Mouse (Mus musculus) ES-E14 (cell line): Measurements from ENCODE around the gene Abcg1. TPM values are rescaled to one million over a fixed set of nuclear protein-coding genes. Genes with fewer than 3 reads are reported as not detected.

Experiments
- DNase-seq: peaks from one replicate; pipeline ENCODE4 v3.0.0-alpha.2; 2013; ENCODE audit warnings: low read depth, low spot score
- H3K27ac ChIP-seq: 2 replicates; pipeline ENCODE4 v1.5.1; 2012; ENCODE audit warnings: low read depth, mild to moderate bottlenecking, low read length, moderate library complexity, mixed read lengths; ENCODE audit not compliant: poor library complexity, insufficient read depth, severe bottlenecking
- H3K36me3 ChIP-seq: 2 replicates; pipeline ENCODE4 v1.6.1; 2012; ENCODE audit warnings: mild to moderate bottlenecking, low read length, moderate library complexity, mixed read lengths; ENCODE audit not compliant: control insufficient read depth, poor library complexity, insufficient read depth, severe bottlenecking
- H3K4me1 ChIP-seq, 2 experiments: fragments of 150-350 bp in 1 of 2; sonication (generic) in 1 of 2; 2 replicates each; pipeline ENCODE4 v1.6.1; 2012; ENCODE audit warnings: low read length in 2 of 2, mild to moderate bottlenecking in 1 of 2, mixed read lengths in 1 of 2; ENCODE audit not compliant: control insufficient read depth in 2 of 2, insufficient read depth in 2 of 2, poor library complexity in 1 of 2
- H3K4me3 ChIP-seq, 2 experiments: fragments of 150-350 bp in 1 of 2; sonication (generic) in 1 of 2; 2 replicates each; pipeline ENCODE4 v1.5.1; 2012; ENCODE audit warnings: low read length in 2 of 2, low read depth in 1 of 2, mild to moderate bottlenecking in 1 of 2, mixed read lengths in 1 of 2; ENCODE audit not compliant: insufficient read depth in 1 of 2, poor library complexity in 1 of 2, severe bottlenecking in 1 of 2
- H3K9ac ChIP-seq: 2 replicates; pipeline ENCODE4 v1.6.1; 2012; ENCODE audit warnings: low read depth, mild to moderate bottlenecking, low read length, mixed read lengths; ENCODE audit not compliant: poor library complexity, insufficient read depth, severe bottlenecking
- H3K9me3 ChIP-seq: fragments of 150-350 bp; sonication (generic); 2 replicates; pipeline ENCODE4 v1.6.1; 2012; ENCODE audit warnings: low read depth, mild to moderate bottlenecking, low read length; ENCODE audit not compliant: control insufficient read depth, insufficient read depth
- CHD2 ChIP-seq: IDR thresholded peaks from 2 replicates; pipeline ENCODE4 v1.6.1; 2014; ENCODE audit warnings: mild to moderate bottlenecking, low read depth, low read length, inconsistent platforms
- HCFC1 ChIP-seq: IDR thresholded peaks from 2 replicates; pipeline ENCODE4 v1.6.1; 2012; ENCODE audit warnings: low read length, inconsistent platforms, borderline replicate concordance; ENCODE audit not compliant: insufficient read depth
- MAFK ChIP-seq: IDR thresholded peaks from 2 replicates; pipeline ENCODE4 v1.6.1; 2014; ENCODE audit warnings: mild to moderate bottlenecking, low read depth, low read length, inconsistent platforms; ENCODE audit not compliant: insufficient read depth
- ZC3H11A ChIP-seq: IDR thresholded peaks from 2 replicates; pipeline ENCODE4 v1.6.1; 2012; ENCODE audit warnings: low read depth, mild to moderate bottlenecking, inconsistent platforms, low read length, borderline replicate concordance
- ZNF384 ChIP-seq: IDR thresholded peaks from 2 replicates; pipeline ENCODE4 v1.6.1; 2012; ENCODE audit warnings: low read depth, low read length, inconsistent platforms
- in situ Hi-C, 2 experiments: fragments of 600-800 bp; cut with MboI; formaldehyde crosslinking; loops; one replicate each; pipeline ENCODE4 v1.15.1; 2025; ENCODE audit warnings: low sequenced_read_pairs in 2 of 2, inconsistent platforms in 1 of 2; ENCODE audit not compliant: unreplicated experiment in 2 of 2
- total RNA-seq: library from RNA; depleted of rRNA; stranded (reverse); fragments of 300-350 nt; gene quantifications from 2 replicates; pipeline ENCODE4 v1.2.3, GENCODE M21; 2012

Abcg1 gene
- total RNA-seq, 1 experiment: 9.3 TPM

DNA sequence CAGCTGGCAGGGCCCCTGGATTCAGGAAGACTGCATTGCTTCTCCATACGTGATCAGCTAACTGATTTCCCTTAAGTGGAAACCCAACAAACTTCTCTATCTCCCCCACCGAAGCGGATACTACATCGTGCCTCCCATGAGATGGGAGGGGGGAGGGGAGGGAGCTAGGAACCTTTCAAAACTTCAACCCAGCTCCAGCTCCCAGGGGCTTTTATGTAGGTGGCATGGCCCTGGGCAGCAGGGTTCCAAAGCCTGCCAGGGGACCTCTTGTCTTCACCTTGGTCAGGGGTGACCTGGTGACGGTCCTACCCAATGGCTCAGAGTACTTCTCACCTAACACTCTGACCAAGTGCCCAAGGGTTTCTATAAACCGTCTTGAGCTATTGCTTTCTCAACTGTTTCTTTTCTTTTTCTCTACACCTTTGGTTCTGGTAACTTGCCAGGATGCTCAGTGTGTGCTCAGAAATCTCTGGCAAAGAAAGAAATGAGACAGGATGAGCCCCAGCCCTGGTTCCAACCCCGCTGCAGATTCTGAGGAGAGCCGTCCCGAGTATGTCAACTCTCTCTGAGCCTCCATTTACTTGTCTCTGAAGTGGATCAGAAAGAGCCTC lies 71.3 kb downstream of the Abcg1 start:
- Histone ChIP-seq H3K36me3 (no peaks in the 10 kb centered on the region), H3K9me3 (no peaks in the 10 kb centered on the region), H3K4me3 (no peak overlapping the region), H3K27ac (no peak overlapping the region), H3K9ac (no peak overlapping the region), H3K4me1 (peaks cover 0 to 9% of the 10 kb centered on the region in 2 experiments; a peak in 2 of 4 replicates)
- in situ Hi-C loops: no loop called here
- TF ChIP-seq ZC3H11A (no peak), HCFC1 (no peak), ZNF384 (no peak), MAFK (no peak), CHD2 (no peak)
- no peak for DNase-seq

GRCm38 (mm10) chr17:31129452-31129851 lies 72.0 kb downstream of the Abcg1 start, which contains the start of gene Tff3:
TSS of gene Tff3 (minus strand) at chr17:31129646.
- in situ Hi-C loops: no loop called here
- no peak for TF ChIP-seq CHD2
- TF ChIP-seq ZNF384: no peak
- no peak for TF ChIP-seq ZC3H11A
- no peaks in the 10 kb centered on the region for H3K36me3 ChIP-seq
- no peak for DNase-seq
- H3K9ac ChIP-seq: no peak within 1 kb of the TSS
- H3K27ac ChIP-seq: no peak within 1 kb of the TSS
- H3K4me3 ChIP-seq: no peak within 1 kb of the TSS
- peaks cover 0 to 11% of the 10 kb centered on the region in 2 experiments; a peak in 2 of 4 replicates for H3K4me1 ChIP-seq
- no peaks in the 10 kb centered on the region for H3K9me3 ChIP-seq

GRCm38 (mm10) chr17:31131269-31131821 lies 73.9 kb downstream of the Abcg1 start:
- in situ Hi-C loops: no loop called here

GRCm38 (mm10) chr17:31133776-31134175 lies 76.3 kb downstream of the Abcg1 start:
- H3K36me3 ChIP-seq: no peaks in the 10 kb centered on the region
- DNase-seq: no peak
- no peak overlapping the region for H3K27ac ChIP-seq
- H3K9me3 ChIP-seq: no peaks in the 10 kb centered on the region
- H3K4me1 ChIP-seq: peaks cover 0 to 3% of the 10 kb centered on the region in 2 experiments; a peak in 1 of 4 replicates
- peak overlapping the region in 1 of 2 experiments; percentile 37; a peak in 1 of 4 replicates for H3K4me3 ChIP-seq
- no peak for TF ChIP-seq ZC3H11A
- no peak for TF ChIP-seq ZNF384
- TF ChIP-seq MAFK: no peak
- no peak for TF ChIP-seq CHD2
- no peak for TF ChIP-seq HCFC1
- no peak overlapping the region for H3K9ac ChIP-seq
- in situ Hi-C loops: no loop called here

More at GRCm38 (mm10) chr17:31131269-31131821, 73.9 kb downstream of the Abcg1 start:
- Histone ChIP-seq H3K36me3 (no peaks in the 10 kb centered on the region), H3K4me1 (peaks cover 0 to 3% of the 10 kb centered on the region in 2 experiments; a peak in 1 of 4 replicates), H3K9me3 (no peaks in the 10 kb centered on the region), H3K27ac (no peak overlapping the region), H3K4me3 (no peak overlapping the region), H3K9ac (no peak overlapping the region)
- DNase-seq: no peak
- TF ChIP-seq ZNF384 (no peak), HCFC1 (no peak), CHD2 (no peak), MAFK (no peak), ZC3H11A (no peak)

DNA sequence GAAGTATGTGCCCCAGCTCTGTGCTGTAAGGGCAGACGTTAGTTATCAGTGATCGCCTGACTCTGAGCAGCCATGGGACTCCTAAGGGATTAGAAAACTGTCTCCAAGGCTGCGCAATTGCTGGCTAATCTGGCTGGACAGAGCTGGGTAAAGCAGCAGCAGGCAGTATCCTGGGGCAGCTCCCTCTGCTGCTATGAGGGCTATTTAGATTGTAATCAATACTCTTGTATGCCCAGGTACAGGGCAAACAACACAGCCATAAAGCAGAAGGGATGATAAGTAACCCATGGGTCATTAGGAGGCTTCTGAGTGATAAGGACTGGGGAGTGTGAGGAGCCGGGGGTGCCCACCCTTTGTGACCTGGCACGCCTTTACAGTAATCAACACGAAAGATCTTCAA lies 77.4 kb downstream of the Abcg1 start:
- Histone ChIP-seq H3K9ac (no peak overlapping the region), H3K4me1 (peaks cover 0 to 3% of the 10 kb centered on the region in 2 experiments; a peak in 1 of 4 replicates), H3K4me3 (no peak overlapping the region), H3K9me3 (no peaks in the 10 kb centered on the region), H3K27ac (no peak overlapping the region), H3K36me3 (no peaks in the 10 kb centered on the region)
- no peak for DNase-seq
- in situ Hi-C loops: no loop called here
- no peak for TF ChIP-seq HCFC1
- TF ChIP-seq MAFK: no peak
- no peak for TF ChIP-seq CHD2
- TF ChIP-seq ZNF384: no peak
- TF ChIP-seq ZC3H11A: no peak
